Mouse (Mus musculus): Measurements from ENCODE around the gene Gys2. TPM values are rescaled to one million over a fixed set of nuclear protein-coding genes. Genes with fewer than 3 reads are reported as not detected.
A peak's percentile ranks its signal among the peaks of the same experiment; 100 is the strongest.

Gys2 gene
- total RNA-seq, 2 experiments from 2014 or later, result 0.19 TPM; not detected in 1

DNA sequence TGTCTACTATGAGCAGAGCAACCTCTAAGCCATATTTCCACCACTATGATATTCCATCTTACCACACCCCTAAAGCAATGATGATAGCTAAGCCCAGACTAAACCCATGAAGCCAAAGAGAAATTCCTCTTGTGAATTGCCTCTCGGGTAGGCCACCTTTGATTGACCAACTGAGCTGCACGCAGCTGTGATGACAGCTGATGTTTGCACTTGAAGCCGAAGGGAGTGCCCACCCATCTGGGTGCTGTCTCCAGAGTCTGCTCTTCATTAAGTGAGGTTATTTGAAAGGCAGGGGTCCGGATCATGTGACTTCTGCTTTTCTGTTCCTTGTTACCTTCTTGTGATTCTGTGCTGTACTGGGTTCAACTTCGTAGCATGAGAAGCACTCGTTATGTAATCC lies 10.7 kb downstream of the Gys2 start:
- intact Hi-C loops (cut with DNase I), result no loop called here
- DNase-seq, result no peak

DNA sequence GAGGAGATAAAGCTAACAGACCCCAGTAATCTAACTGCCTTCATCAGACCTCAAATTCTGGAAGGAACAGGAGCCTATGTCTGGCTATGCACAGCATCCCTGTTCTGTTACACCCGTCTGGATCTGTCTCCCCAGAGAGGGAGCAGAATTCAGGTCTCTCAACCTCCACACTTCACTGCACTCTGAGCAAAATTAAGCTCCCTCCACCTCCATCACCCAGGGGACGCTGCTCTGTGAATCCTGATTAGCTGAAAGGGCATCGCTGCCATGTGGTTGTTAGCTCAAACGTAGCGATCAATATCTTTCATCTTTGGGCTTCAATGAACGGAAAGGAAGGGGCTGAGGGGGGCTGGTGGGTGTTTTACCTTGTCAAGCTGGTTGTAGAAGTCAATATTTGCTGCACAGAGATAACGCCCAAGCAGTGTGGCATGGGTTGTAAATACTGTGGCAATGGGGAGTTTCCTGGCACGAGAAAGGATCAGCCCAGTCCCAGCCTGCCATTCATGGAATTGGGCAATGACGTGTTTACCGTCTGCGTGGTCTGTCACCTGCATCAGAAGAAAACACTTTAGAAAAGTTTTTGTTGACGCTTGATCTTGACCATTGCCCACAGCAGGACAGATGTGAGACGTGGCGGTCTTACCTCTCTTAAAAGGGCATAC lies 13.8 kb downstream of the Gys2 start:
- no peak for DNase-seq
- intact Hi-C loops (cut with DNase I), result no loop called here

DNA sequence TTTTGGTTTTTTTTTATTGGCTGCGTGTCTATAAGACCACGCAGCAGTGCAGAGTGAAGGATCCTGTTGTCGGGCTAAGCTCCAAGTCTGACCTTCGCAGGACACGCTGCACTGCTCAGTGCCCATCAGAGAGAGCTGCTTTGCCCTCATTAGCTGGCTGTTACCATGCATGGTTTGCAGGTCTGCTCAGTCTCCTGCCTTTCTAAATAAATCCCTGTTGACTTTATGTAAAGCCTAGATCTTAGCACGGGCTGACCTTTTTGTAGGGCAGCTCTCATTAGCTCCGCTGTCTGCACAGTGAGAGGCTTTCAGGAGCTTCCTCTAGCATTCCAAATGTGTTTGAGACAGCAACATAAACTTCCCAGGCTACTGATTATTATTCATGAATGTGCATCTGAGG lies 14.9 kb downstream of the Gys2 start:
- DNase-seq, result no peak
- intact Hi-C loops (cut with DNase I), result no loop called here

- DNase-seq, result no peak
- intact Hi-C loops (cut with DNase I), result no loop called here
Measured at GRCm38 (mm10) chr6:142455314-142455996, 17.5 kb downstream of the Gys2 start.

DNA sequence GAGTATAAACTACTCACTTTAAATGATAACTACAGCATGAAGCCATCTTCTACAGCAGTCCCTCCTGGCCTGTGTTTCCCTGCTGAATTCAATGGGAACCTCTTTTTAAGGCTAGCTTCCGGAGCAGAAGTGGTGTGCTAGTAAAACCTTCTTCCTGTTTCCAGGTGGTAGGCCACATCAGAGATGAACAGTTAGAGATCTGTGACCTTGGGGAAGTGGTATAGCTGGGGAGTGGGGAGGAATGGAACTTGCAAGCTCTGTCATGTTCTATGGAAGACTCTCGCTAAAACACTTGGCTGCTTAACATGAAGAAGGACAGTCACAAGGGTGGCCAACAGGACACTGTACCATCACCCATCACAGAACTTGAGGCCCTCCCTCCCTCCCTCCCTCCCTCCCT lies 19.6 kb downstream of the Gys2 start:
- intact Hi-C loops (cut with DNase I), result no loop called here
- no peak for DNase-seq

DNA sequence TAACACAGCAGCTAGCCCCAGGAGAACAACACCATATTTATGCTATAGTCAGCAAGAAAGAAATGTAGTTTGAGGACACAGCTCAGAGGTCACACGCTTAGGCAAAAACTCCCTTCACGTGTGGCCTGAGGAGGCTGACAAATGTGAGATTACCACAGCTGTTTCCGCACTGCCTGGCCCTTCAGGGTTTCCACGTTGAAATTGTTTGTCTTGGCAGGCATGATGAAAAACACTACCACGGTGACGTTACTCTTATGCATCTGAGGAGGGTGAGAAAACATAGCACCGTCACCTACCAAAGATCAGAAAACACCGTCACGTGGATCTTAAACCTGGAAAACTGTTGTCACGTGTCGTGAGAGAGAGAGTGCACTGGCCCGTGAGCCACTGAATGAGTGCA lies 21.5 kb downstream of the Gys2 start:
- DNase-seq, result peak in 1 of 2 experiments; percentile 12
- intact Hi-C loops (cut with DNase I), result no loop called here

- intact Hi-C loops (cut with DNase I), result no loop called here
Measured at GRCm38 (mm10) chr6:142429072-142429471, 43.8 kb downstream of the Gys2 start.

DNA sequence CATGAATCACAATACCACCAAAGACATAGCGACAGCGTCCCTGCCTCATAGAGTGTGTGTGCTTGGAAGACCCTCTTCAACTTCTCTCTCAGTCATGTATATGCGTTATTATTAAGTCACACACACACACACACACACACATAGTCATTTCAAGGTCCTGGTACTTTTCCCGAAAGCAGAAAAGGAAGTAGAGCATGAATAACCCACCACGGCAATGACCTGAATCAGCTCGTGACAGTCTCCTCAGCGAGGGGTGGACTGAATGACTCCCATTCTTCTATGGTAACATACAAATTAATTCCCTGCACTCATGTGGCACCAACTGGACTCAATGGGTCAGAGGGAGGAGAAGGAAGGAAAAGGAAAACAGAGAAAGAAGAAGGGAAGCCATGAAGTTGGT lies 47.9 kb downstream of the Gys2 start:
- intact Hi-C loops (cut with DNase I), result no loop called here
- no peak for DNase-seq

More at GRCm38 (mm10) chr6:142429072-142429471, 43.8 kb downstream of the Gys2 start:
- no peak for DNase-seq

GRCm38 (mm10) chr6:142414597-142414996 lies 58.3 kb downstream of the Gys2 start:
- intact Hi-C loops (cut with DNase I), result no loop called here
- DNase-seq, result no peak

- intact Hi-C loops (cut with DNase I), result no loop called here
- DNase-seq, result no peak
Measured at GRCm38 (mm10) chr6:142413845-142414244, 59.1 kb downstream of the Gys2 start.

DNA sequence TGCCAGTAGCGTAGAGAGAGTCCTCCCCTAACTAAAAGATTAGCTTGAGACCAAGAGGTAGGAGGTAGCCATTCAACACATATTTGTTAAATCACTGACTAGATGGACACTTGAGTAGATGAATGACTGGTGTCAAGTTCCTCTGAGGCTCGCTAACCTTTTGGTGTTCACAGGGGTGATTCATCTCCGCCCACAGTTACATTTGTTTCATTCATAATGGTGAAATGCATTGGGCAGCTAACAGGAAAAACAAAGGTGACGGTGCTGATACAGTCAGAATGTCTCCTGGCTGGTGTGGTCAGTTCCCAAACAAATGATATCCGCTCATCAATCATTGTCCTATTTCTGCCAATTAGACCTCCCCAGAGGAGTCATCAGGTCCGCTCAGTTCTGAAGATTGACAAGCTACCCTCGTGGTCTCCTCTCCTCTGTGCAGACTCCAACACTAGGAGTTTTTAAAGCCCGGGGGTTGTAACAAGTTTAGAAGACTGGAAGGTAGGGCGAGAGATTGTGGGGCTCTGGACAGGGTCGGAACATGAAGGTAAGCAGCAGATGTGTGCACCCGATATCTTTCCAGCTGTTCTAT lies 59.9 kb downstream of the Gys2 start, which contains the start of gene Spx:
TSS of gene Spx (plus strand) at position 536 of the 586 bp plus-strand sequence.
- no peak for DNase-seq
- intact Hi-C loops (cut with DNase I), result no loop called here

DNA sequence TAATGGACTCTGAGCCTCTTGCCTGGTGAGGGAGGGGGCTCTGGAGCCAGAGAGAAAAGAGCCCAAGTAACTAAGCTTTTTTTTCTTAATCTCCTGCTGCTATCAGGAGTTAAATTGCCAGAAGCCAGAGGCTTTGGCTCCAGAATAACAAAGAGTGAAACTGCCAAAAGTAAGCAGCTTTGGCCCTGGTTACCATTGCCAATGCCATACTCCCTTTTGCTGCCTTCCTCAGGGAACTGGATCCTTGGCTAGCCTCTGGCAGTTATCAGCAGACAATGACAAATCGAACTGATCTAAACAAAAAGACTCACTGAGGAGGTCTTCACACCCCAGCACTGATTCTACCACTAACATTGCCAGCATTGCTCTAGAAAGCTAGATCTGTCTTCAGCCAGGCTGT lies 61.8 kb downstream of the Gys2 start:
- intact Hi-C loops (cut with DNase I), result no loop called here
- no peak for DNase-seq

DNA sequence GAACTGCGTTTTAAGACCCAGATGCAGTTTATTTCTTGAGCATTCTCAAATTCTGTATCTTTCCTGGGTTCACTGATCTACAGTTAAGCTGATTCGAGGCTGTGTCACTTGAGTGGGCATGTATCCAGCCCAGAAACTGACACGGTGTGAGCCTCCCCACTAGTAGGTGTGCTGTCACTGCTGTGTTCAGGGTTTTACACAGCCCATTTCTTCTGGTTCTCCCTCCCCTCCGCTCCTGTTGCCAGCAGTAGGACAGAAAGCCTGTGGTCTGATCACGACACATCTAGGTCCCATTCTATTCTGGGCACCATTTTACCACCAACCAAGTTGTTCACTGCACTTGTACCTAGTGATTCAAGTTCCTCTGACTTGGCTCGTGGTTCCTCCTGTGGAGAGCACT lies 77.2 kb downstream of the Gys2 start:
- DNase-seq, result no peak
- intact Hi-C loops (cut with DNase I), result no loop called here

DNA sequence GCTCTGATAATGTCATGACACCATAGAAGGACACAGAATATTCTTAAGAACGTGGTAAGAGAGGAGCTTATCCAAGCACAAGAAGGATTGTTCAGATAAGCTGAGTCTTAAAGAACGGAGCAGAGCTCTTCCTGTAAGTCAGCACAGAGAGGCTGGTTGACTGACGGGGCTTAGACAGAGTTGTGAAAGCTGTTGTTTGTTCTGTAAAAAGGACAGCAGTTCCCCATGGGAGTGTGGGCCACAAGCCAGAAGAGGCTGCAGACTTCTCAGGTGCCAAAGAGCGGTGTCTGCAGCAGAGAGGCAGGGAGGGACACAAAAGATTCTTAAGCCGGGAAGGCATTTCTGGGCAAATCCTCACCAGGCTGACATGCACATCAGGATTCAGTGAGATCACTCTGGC lies 78.2 kb downstream of the Gys2 start:
- intact Hi-C loops (cut with DNase I), result no loop called here
- DNase-seq, result peak; percentile 11 to 16

GRCm38 (mm10) chr6:142392312-142392711 lies 80.6 kb downstream of the Gys2 start:
- intact Hi-C loops (cut with DNase I), result no loop called here
- DNase-seq, result no peak

DNA sequence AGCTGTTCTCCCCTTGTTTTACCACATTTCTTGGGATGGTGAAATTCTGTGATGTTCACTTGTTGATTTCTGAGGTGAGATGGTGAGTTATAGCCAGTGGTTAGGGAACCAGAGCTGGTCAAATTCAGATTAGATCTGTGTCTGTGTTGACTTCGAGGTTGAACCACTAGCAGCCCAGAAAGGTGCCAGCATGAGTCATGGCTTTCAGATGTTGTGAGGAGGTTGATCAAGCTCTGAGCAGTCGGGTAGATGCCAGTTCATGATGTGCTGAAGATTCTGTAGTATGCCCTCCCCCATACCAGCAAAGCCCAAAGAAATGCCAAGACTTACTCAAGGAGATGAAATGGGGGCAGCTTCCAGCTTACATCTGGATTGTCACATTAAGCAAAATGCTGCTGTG lies 83.8 kb downstream of the Gys2 start:
- intact Hi-C loops (cut with DNase I), result loop anchor here (5.0 to 10.0 kb wide), 3 partner anchors 42 to 366 kb away; partner anchors contain the start of genes Cmas and Pyroxd1
- DNase-seq, result no peak

- no peak for DNase-seq
- intact Hi-C loops (cut with DNase I), result loop anchor here (5.0 to 10.0 kb wide), 3 partner anchors 41 to 367 kb away; partner anchors contain the start of genes Cmas and Pyroxd1
Measured at GRCm38 (mm10) chr6:142387755-142388271, 85.1 kb downstream of the Gys2 start.

- intact Hi-C loops (cut with DNase I), result loop anchor here (5.0 to 10.0 kb wide), 3 partner anchors 40 to 368 kb away; partner anchors contain the start of genes Cmas and Pyroxd1
- DNase-seq, result peak; percentile 99
Measured at GRCm38 (mm10) chr6:142387011-142387754, 85.7 kb downstream of the Gys2 start, which contains the start of the genes Recql and Golt1b. Gene Recql (minus strand): TSS chr6:142387087. Gene Golt1b (plus strand): TSS chr6:142387221.

- no peak for DNase-seq
- intact Hi-C loops (cut with DNase I), result loop anchor here (5.0 to 10.0 kb wide), 3 partner anchors 39 to 368 kb away; partner anchors contain the start of genes Cmas and Pyroxd1
Measured at GRCm38 (mm10) chr6:142386285-142387010, 86.5 kb downstream of the Gys2 start.

DNA sequence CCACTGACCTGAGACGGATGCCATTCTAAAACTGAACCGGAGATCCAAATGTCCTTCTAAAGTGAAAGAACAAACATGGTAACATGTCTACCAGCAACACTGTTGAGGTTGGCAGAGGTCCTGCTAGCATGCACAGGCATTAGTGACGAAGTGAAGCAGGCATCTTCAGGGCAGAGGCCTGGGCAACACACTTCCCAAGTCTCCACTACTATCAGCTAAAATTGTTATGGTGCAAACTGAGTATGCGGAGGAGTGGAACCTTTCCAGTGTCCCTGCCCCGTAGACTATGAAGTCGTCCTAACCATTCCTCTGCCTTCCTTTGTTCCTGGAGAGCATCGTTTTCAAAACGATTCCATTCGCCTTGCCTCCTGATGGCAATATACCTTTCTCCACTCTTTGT lies 88.4 kb downstream of the Gys2 start:
- DNase-seq, result no peak
- intact Hi-C loops (cut with DNase I), result loop anchor here (10.0 kb wide), 1 partner anchor 370 kb away; the partner anchor contains the start of gene Cmas

Measured in heart, postnatal 10 days (tissue).